Mouse (Mus musculus) right cerebral cortex, adult 2 months (tissue): ENCODE results near the gene Armc2.

Source experiments
- DNase-seq, 2 experiments: peaks; one replicate each; pipeline ENCODE4 v3.0.0; 2021 to 2022; ENCODE audit warnings: low spot score in 2 of 2

Gene Armc2

GRCm38 (mm10) chr10:41907473-41907872, 110.8 kb downstream of the Armc2 start:
- DNase-seq = no peak

GRCm38 (mm10) chr10:41901864-41902263, 116.4 kb downstream of the Armc2 start:
- no peak for DNase-seq

- DNase-seq = no peak
Observed at GRCm38 (mm10) chr10:41901456-41901855, 116.8 kb downstream of the Armc2 start.

- DNase-seq = no peak
Observed at GRCm38 (mm10) chr10:41896865-41897264, 121.4 kb downstream of the Armc2 start.

- DNase-seq = no peak
Observed at GRCm38 (mm10) chr10:41896425-41896824, 121.8 kb downstream of the Armc2 start.

GRCm38 (mm10) chr10:41893433-41894411, 124.5 kb downstream of the Armc2 start:
- DNase-seq = peak in 1 of 2 experiments; percentile 51

GRCm38 (mm10) chr10:41891312-41891711, 126.9 kb downstream of the Armc2 start:
- no peak for DNase-seq

- no peak for DNase-seq
Observed at GRCm38 (mm10) chr10:41890537-41890936, 127.7 kb downstream of the Armc2 start.

GRCm38 (mm10) chr10:41889566-41889965, 128.7 kb downstream of the Armc2 start:
- DNase-seq = no peak

- no peak for DNase-seq
Observed at GRCm38 (mm10) chr10:41888365-41888941, 129.8 kb downstream of the Armc2 start.

GRCm38 (mm10) chr10:41887080-41887821, 131.0 kb downstream of the Armc2 start:
- peak; percentile 88 to 94 for DNase-seq

- DNase-seq = no peak
Observed at GRCm38 (mm10) chr10:41883741-41884575, 134.3 kb downstream of the Armc2 start.

GRCm38 (mm10) chr10:41881438-41881837, 136.8 kb downstream of the Armc2 start:
- DNase-seq = no peak

GRCm38 (mm10) chr10:41880777-41881176, 137.5 kb downstream of the Armc2 start:
- DNase-seq = no peak

GRCm38 (mm10) chr10:41880206-41880605, 138.0 kb downstream of the Armc2 start:
- no peak for DNase-seq

- DNase-seq = no peak
Observed at GRCm38 (mm10) chr10:41879675-41880074, 138.6 kb downstream of the Armc2 start.

- DNase-seq = no peak
Observed at GRCm38 (mm10) chr10:41878344-41878743, 139.9 kb downstream of the Armc2 start.

- DNase-seq = no peak
Observed at GRCm38 (mm10) chr10:41875624-41876023, 142.6 kb downstream of the Armc2 start.

- no peak for DNase-seq
Observed at GRCm38 (mm10) chr10:41871564-41871963, 146.7 kb downstream of the Armc2 start.

GRCm38 (mm10) chr10:41870101-41870500, 148.1 kb downstream of the Armc2 start:
- DNase-seq = no peak

GRCm38 (mm10) chr10:41867956-41868355, 150.3 kb downstream of the Armc2 start:
- no peak for DNase-seq

GRCm38 (mm10) chr10:41866838-41867154, 151.4 kb downstream of the Armc2 start:
- DNase-seq = no peak
